Mouse (Mus musculus): ENCODE measurements around the gene Als2. TPM values are rescaled to one million over a fixed set of nuclear protein-coding genes. Genes with fewer than 3 reads are reported as not detected.

Als2 gene
- polyA plus RNA-seq, 1 experiment from 2014 or later, result 13.5 TPM

- Histone ChIP-seq H3K9me3 (ENCODE audit: low read depth, low read length) (no peaks in the 10 kb centered on the region), H3K27me3 (ENCODE audit: insufficient read depth, low read length) (no peaks in the 10 kb centered on the region), H3K36me3 (ENCODE audit: insufficient read depth) (peaks cover 37% of the 10 kb centered on the region), H3K4me1 (ENCODE audit: insufficient read depth) (no peaks in the 10 kb centered on the region), H3K27ac (ENCODE audit: low read depth) (no peak overlapping the region), H3K4me2 (no peak overlapping the region), H3K9ac (no peak overlapping the region), H3K4me3 (ENCODE audit: low read depth, low read length) (no peak overlapping the region)
- ATAC-seq (ENCODE audit: insufficient read depth) (no peak), DNase-seq (no peak)
- TF ChIP-seq CTCF (IDR thresholded peaks at IDR 0.05; ENCODE audit: low read depth), result no peak
- 44% methylated on average over 6 of the region's 6 CpGs for WGBS
Measured at GRCm38 (mm10) chr1:59194979-59195378, 42.1 kb downstream of the Als2 start.

GRCm38 (mm10) chr1:59187786-59188185 is 49.2 kb downstream of the Als2 start:
- no peak overlapping the region for H3K27ac ChIP-seq (ENCODE audit: low read depth)

GRCm38 (mm10) chr1:59186317-59186716 is 50.7 kb downstream of the Als2 start:
- no peak for ATAC-seq (ENCODE audit: insufficient read depth)

More at GRCm38 (mm10) chr1:59187786-59188185, 49.2 kb downstream of the Als2 start:
- 79% methylated on average over 5 of the region's 5 CpGs for WGBS
- no peak for TF ChIP-seq CTCF (IDR thresholded peaks at IDR 0.05; ENCODE audit: low read depth)
- H3K4me1 ChIP-seq (ENCODE audit: insufficient read depth), result no peaks in the 10 kb centered on the region
- no peaks in the 10 kb centered on the region for H3K9me3 ChIP-seq (ENCODE audit: low read depth, low read length)
- no peak overlapping the region for H3K4me2 ChIP-seq
- peaks cover 23% of the 10 kb centered on the region for H3K36me3 ChIP-seq (ENCODE audit: insufficient read depth)
- no peaks in the 10 kb centered on the region for H3K27me3 ChIP-seq (ENCODE audit: insufficient read depth, low read length)
- DNase-seq (no peak), ATAC-seq (ENCODE audit: insufficient read depth) (no peak)
- H3K4me3 ChIP-seq (ENCODE audit: low read depth, low read length), result no peak overlapping the region
- no peak overlapping the region for H3K9ac ChIP-seq

GRCm38 (mm10) chr1:59185410-59185809 is 51.6 kb downstream of the Als2 start:
- TF ChIP-seq CTCF (IDR thresholded peaks at IDR 0.05; ENCODE audit: low read depth), result no peak
- no peaks in the 10 kb centered on the region for H3K27me3 ChIP-seq (ENCODE audit: insufficient read depth, low read length)
- H3K4me2 ChIP-seq, result no peak overlapping the region
- ATAC-seq (ENCODE audit: insufficient read depth) (no peak), DNase-seq (no peak)
- no peak overlapping the region for H3K4me3 ChIP-seq (ENCODE audit: low read depth, low read length)
- H3K27ac ChIP-seq (ENCODE audit: low read depth), result no peak overlapping the region
- 81% methylated on average over 9 of the region's 9 CpGs for WGBS
- H3K36me3 ChIP-seq (ENCODE audit: insufficient read depth), result peaks cover 18% of the 10 kb centered on the region
- H3K4me1 ChIP-seq (ENCODE audit: insufficient read depth), result no peaks in the 10 kb centered on the region
- no peak overlapping the region for H3K9ac ChIP-seq
- H3K9me3 ChIP-seq (ENCODE audit: low read depth, low read length), result no peaks in the 10 kb centered on the region

More at GRCm38 (mm10) chr1:59186317-59186716, 50.7 kb downstream of the Als2 start:
- Histone ChIP-seq H3K27me3 (ENCODE audit: insufficient read depth, low read length) (no peaks in the 10 kb centered on the region), H3K36me3 (ENCODE audit: insufficient read depth) (peaks cover 27% of the 10 kb centered on the region), H3K4me1 (ENCODE audit: insufficient read depth) (no peaks in the 10 kb centered on the region), H3K27ac (ENCODE audit: low read depth) (no peak overlapping the region), H3K9me3 (ENCODE audit: low read depth, low read length) (no peaks in the 10 kb centered on the region), H3K4me3 (ENCODE audit: low read depth, low read length) (no peak overlapping the region), H3K4me2 (no peak overlapping the region), H3K9ac (no peak overlapping the region)
- TF ChIP-seq CTCF (IDR thresholded peaks at IDR 0.05; ENCODE audit: low read depth), result no peak
- no peak for DNase-seq
- 72% methylated on average over 10 of the region's 10 CpGs for WGBS

- Histone ChIP-seq H3K4me1 (ENCODE audit: insufficient read depth) (no peaks in the 10 kb centered on the region), H3K9ac (no peak overlapping the region), H3K4me2 (no peak overlapping the region), H3K9me3 (ENCODE audit: low read depth, low read length) (no peaks in the 10 kb centered on the region), H3K27ac (ENCODE audit: low read depth) (no peak overlapping the region), H3K4me3 (ENCODE audit: low read depth, low read length) (no peak overlapping the region), H3K36me3 (ENCODE audit: insufficient read depth) (peaks cover 27% of the 10 kb centered on the region), H3K27me3 (ENCODE audit: insufficient read depth, low read length) (no peaks in the 10 kb centered on the region)
- 89% methylated on average over 4 of the region's 4 CpGs for WGBS
- no peak for ATAC-seq (ENCODE audit: insufficient read depth)
- no peak for DNase-seq
- no peak for TF ChIP-seq CTCF (IDR thresholded peaks at IDR 0.05; ENCODE audit: low read depth)
Measured at GRCm38 (mm10) chr1:59183045-59183444, 54.0 kb downstream of the Als2 start.

GRCm38 (mm10) chr1:59182373-59182772 is 54.7 kb downstream of the Als2 start:
- H3K4me2 ChIP-seq, result no peak overlapping the region
- 92% methylated on average over 2 of the region's 2 CpGs for WGBS
- ATAC-seq (ENCODE audit: insufficient read depth), result no peak

GRCm38 (mm10) chr1:59180003-59180402 is 57.0 kb downstream of the Als2 start:
- ATAC-seq (ENCODE audit: insufficient read depth) (no peak), DNase-seq (no peak)
- WGBS, result 86% methylated on average over 3 of the region's 3 CpGs
- no peak overlapping the region for H3K27ac ChIP-seq (ENCODE audit: low read depth)
- H3K36me3 ChIP-seq (ENCODE audit: insufficient read depth), result peaks cover 32% of the 10 kb centered on the region
- TF ChIP-seq CTCF (IDR thresholded peaks at IDR 0.05; ENCODE audit: low read depth), result no peak
- no peaks in the 10 kb centered on the region for H3K9me3 ChIP-seq (ENCODE audit: low read depth, low read length)
- no peak overlapping the region for H3K9ac ChIP-seq
- no peak overlapping the region for H3K4me2 ChIP-seq
- no peaks in the 10 kb centered on the region for H3K4me1 ChIP-seq (ENCODE audit: insufficient read depth)
- no peaks in the 10 kb centered on the region for H3K27me3 ChIP-seq (ENCODE audit: insufficient read depth, low read length)
- no peak overlapping the region for H3K4me3 ChIP-seq (ENCODE audit: low read depth, low read length)

More at GRCm38 (mm10) chr1:59182373-59182772, 54.7 kb downstream of the Als2 start:
- Histone ChIP-seq H3K27me3 (ENCODE audit: insufficient read depth, low read length) (no peaks in the 10 kb centered on the region), H3K36me3 (ENCODE audit: insufficient read depth) (peaks cover 32% of the 10 kb centered on the region), H3K4me1 (ENCODE audit: insufficient read depth) (no peaks in the 10 kb centered on the region), H3K9ac (no peak overlapping the region), H3K27ac (ENCODE audit: low read depth) (no peak overlapping the region), H3K4me3 (ENCODE audit: low read depth, low read length) (no peak overlapping the region), H3K9me3 (ENCODE audit: low read depth, low read length) (no peaks in the 10 kb centered on the region)
- TF ChIP-seq CTCF (IDR thresholded peaks at IDR 0.05; ENCODE audit: low read depth), result no peak
- DNase-seq, result no peak

GRCm38 (mm10) chr1:59178401-59178800 is 58.6 kb downstream of the Als2 start:
- Histone ChIP-seq H3K27ac (ENCODE audit: low read depth) (no peak overlapping the region), H3K4me1 (ENCODE audit: insufficient read depth) (no peaks in the 10 kb centered on the region), H3K36me3 (ENCODE audit: insufficient read depth) (peaks cover 35% of the 10 kb centered on the region), H3K27me3 (ENCODE audit: insufficient read depth, low read length) (no peaks in the 10 kb centered on the region), H3K9me3 (ENCODE audit: low read depth, low read length) (no peaks in the 10 kb centered on the region), H3K4me3 (ENCODE audit: low read depth, low read length) (no peak overlapping the region), H3K9ac (no peak overlapping the region), H3K4me2 (no peak overlapping the region)
- 85% methylated on average over 10 of the region's 10 CpGs for WGBS
- no peak for TF ChIP-seq CTCF (IDR thresholded peaks at IDR 0.05; ENCODE audit: low read depth)
- no peak for DNase-seq
- ATAC-seq (ENCODE audit: insufficient read depth), result no peak

Data from lung, embryonic 14.5 days (tissue).